Mouse (Mus musculus) forebrain, embryonic 13.5 days (tissue): ENCODE data around the gene Jade2. TPM values are rescaled to one million over a fixed set of nuclear protein-coding genes. Genes with fewer than 3 reads are reported as not detected.

Experiments
- ATAC-seq: fragments of 200-750 bp; cut with Nextera tagmentation; 2 replicates; pipeline ENCODE4 v1.8.0; 2017
- H3K27ac ChIP-seq: fragments of 300-500 bp; sonication (generic); 2 replicates; pipeline ENCODE4 v1.5.1; 2015; ENCODE audit warnings: inconsistent platforms, mild to moderate bottlenecking, moderate library complexity
- H3K27me3 ChIP-seq: fragments of 300-500 bp; sonication (generic); 2 replicates; pipeline ENCODE4 v1.6.1; 2015; ENCODE audit warnings: mild to moderate bottlenecking, inconsistent platforms
- H3K36me3 ChIP-seq: fragments of 300-500 bp; sonication (generic); 2 replicates; pipeline ENCODE4 v1.6.1; 2015; ENCODE audit warnings: mild to moderate bottlenecking, inconsistent platforms; ENCODE audit not compliant: poor library complexity, severe bottlenecking
- H3K4me1 ChIP-seq: fragments of 300-500 bp; sonication (generic); 2 replicates; pipeline ENCODE4 v1.6.1; 2015; ENCODE audit warnings: inconsistent platforms
- H3K4me2 ChIP-seq: fragments of 300-500 bp; sonication (generic); 2 replicates; pipeline ENCODE4 v1.6.1; 2015; ENCODE audit warnings: inconsistent platforms, mild to moderate bottlenecking, moderate library complexity
- H3K4me3 ChIP-seq: fragments of 300-500 bp; sonication (generic); 2 replicates; pipeline ENCODE4 v1.5.1; 2015; ENCODE audit warnings: mild to moderate bottlenecking, inconsistent platforms
- H3K9ac ChIP-seq: fragments of 300-500 bp; sonication (generic); 2 replicates; pipeline ENCODE4 v1.6.1; 2015; ENCODE audit warnings: mild to moderate bottlenecking, inconsistent platforms
- H3K9me3 ChIP-seq: fragments of 300-500 bp; sonication (generic); replicated peaks from 2 replicates; pipeline ENCODE4 v1.6.1; 2016; ENCODE audit warnings: inconsistent platforms
- WGBS: fragments of 180-500 bp; shearing (Covaris S2); methylation state at CpG from one replicate; pipeline ENCODE4 v1.1.7; 2015; 5-methylcytosine and 5-hydroxymethylcytosine counted together
- polyA plus RNA-seq: library from polyadenylated mRNA; unstranded; fragments of >200 nt; fragmentation: Nextera tagmentation; extraction: Ambion mirVana; gene quantifications from 2 replicates; pipeline ENCODE4 v1.2.1, GENCODE M21; 2015

Jade2 gene
- polyA plus RNA-seq: 0.27 and 0.37 TPM in 2 replicates

DNA sequence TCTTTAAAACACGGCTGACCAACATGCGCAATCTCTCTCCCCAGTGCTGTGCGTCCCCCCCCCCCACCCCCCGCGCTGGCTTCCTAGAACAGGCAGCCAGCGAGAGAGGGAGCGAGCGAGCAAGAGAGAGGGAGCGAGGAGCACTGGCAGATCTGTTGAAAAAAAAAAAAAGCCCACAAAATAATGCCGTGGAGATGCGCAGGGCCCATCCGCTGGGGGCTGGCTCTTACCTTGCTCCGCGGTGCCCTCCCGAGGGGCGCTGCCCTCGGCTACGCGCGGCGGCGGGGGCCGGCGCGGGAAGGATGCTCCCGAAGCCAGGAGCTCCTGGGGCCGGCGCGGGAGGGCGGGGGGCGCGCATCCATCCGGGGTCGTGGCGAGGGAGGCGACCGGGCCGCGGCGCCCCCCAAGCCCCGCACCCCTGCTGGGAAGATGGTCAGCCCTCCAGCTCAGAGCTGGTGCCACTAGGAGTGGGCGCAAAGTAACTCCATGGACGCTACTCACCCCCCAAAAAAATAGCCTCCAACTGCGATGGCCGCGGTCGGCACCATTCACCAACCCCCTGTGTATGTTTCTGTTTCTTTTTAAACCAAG lies at the start of gene Jade2:
Gene Jade2, minus strand, starts transcription at position 573 of the 591 bp plus-strand sequence.
- ATAC-seq: peak; percentile 14; the same call in 1 of the 2 replicates
- Histone ChIP-seq H3K36me3 (no peaks in the 10 kb centered on the region), H3K27me3 (peaks cover 25% of the 10 kb centered on the region), H3K4me3 (peak within 1 kb of the TSS; percentile 69), H3K4me1 (peaks cover 40% of the 10 kb centered on the region), H3K4me2 (peak within 1 kb of the TSS; percentile 100), H3K9ac (peak within 1 kb of the TSS; percentile 77), H3K9me3 (no peaks in the 10 kb centered on the region), H3K27ac (peak within 1 kb of the TSS; percentile 19; the same call in 1 of the 2 replicates)
- WGBS: 0% methylated on average over 19 of the region's 47 CpGs

DNA sequence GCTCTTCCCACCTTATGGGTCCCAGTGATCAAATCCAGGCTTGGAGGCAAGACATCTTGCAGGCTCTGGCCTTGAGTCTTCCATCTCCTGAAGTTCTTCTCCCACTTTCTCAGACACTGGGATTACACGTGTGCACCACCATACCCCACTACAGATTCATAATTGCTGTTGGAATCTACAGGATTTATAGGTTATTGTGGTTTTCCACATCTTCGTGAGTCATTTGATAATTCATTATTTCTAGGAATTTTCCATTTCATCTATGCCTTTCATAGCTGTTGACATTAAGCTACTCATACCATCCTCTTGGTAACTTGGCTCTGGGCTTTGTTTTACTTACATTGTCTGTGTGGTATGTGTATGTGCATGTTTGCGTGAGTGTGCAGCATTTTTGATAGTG lies 46.8 kb upstream of the Jade2 start:
- Histone ChIP-seq H3K4me1 (no peaks in the 10 kb centered on the region), H3K27me3 (peaks cover 2% of the 10 kb centered on the region; the same call in 1 of the 2 replicates), H3K4me2 (no peak overlapping the region), H3K36me3 (no peaks in the 10 kb centered on the region), H3K4me3 (no peak overlapping the region), H3K9ac (no peak overlapping the region), H3K27ac (no peak overlapping the region), H3K9me3 (no peaks in the 10 kb centered on the region)
- 89% methylated on average over 3 of the region's 3 CpGs for WGBS
- no peak for ATAC-seq

DNA sequence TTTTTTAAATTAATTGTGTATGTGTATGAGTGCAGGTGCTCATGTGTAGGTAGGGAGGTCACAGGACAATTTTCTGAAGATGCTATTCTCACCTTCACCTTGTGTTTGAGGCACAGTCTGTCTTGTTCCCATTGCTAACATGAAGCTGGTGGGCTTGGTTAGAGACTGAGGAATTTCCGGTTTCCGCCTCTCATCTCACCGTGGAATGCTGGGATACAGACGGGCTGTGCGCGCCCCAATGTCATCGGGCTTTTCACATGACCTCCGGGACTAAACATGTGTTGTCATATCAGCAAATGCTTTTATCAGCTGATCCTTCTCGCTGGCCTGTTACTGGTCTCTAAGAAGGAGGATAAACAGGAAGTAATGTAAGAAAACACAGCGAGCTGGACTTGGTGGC lies 42.2 kb upstream of the Jade2 start:
- Histone ChIP-seq H3K4me3 (no peak overlapping the region), H3K4me2 (no peak overlapping the region), H3K36me3 (no peaks in the 10 kb centered on the region), H3K9ac (no peak overlapping the region), H3K9me3 (no peaks in the 10 kb centered on the region), H3K27me3 (no peaks in the 10 kb centered on the region; the same call in 1 of the 2 replicates), H3K27ac (no peak overlapping the region), H3K4me1 (no peaks in the 10 kb centered on the region)
- ATAC-seq: no peak
- WGBS: 93% methylated on average over 10 of the region's 10 CpGs

DNA sequence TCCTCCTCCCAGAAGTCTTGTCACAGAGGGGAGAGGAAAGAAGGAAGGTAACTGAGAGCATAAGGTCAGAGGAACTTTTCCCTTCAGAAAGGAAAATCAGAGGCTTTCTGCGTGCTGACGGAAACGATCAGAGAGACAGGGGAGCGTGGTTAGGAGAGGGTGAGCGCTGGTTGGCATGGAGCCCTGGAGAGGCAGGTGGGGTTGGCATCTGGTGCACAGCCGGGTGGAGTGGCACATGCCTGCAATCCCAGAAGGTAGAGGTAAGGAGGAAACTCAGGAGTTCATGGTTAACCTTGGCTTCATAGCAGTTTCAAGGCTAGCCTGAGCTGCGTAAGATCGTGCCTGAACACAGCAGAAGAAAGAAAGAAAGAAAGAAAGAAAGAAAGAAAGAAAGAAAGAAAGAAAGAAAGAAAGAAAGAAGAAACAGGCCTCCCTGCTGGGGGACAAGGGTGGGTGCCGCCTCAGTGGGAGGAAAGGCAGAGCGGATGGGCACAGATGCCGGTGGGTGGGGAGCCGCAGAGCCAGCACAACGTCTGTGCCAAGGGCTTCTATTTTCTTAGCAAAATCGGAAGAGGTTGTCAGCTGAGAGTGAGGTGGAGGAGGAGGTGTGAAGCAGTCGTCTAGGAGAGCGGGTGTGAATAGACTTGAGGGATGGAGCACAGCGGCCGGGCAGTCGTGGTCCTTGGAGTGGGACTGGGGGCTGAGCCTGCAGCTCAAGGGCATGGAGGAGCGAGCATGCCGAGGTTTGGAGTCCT lies 41.0 kb upstream of the Jade2 start:
- H3K27me3 ChIP-seq: no peaks in the 10 kb centered on the region; the same call in 1 of the 2 replicates
- H3K9ac ChIP-seq: no peak overlapping the region
- no peaks in the 10 kb centered on the region for H3K4me1 ChIP-seq
- H3K4me2 ChIP-seq: no peak overlapping the region
- no peaks in the 10 kb centered on the region for H3K36me3 ChIP-seq
- no peak overlapping the region for H3K4me3 ChIP-seq
- H3K27ac ChIP-seq: no peak overlapping the region
- 67% methylated on average over 21 of the region's 21 CpGs for WGBS
- H3K9me3 ChIP-seq: no peaks in the 10 kb centered on the region
- ATAC-seq: no peak

DNA sequence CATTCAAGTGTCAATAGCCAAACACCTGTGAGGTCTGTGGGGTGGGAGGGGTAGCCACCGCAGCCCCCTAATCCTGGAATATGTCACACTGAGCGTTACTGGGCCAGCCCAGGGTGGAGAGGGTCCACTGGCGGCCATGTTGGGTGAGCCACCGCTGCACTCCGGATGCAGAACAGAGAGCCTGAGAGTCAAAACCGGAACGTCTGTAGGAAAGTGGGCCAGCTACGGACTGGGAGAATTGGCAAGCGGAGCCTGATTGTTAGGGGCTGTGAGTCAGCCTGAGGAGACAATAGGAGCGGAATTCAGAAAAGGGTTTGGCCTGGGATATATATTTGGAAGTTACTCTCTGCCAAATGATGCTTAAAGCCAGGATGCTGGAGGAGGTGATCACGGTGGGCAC lies 39.9 kb upstream of the Jade2 start:
- Histone ChIP-seq H3K27ac (no peak overlapping the region), H3K9me3 (no peaks in the 10 kb centered on the region), H3K27me3 (no peaks in the 10 kb centered on the region; the same call in 1 of the 2 replicates), H3K36me3 (no peaks in the 10 kb centered on the region), H3K9ac (no peak overlapping the region), H3K4me2 (no peak overlapping the region), H3K4me1 (0 out of 2 replicates have a peak, but pooled peaks cover 2% of the 10 kb centered on the region), H3K4me3 (no peak overlapping the region)
- WGBS: 87% methylated on average over 11 of the region's 11 CpGs
- no peak for ATAC-seq

DNA sequence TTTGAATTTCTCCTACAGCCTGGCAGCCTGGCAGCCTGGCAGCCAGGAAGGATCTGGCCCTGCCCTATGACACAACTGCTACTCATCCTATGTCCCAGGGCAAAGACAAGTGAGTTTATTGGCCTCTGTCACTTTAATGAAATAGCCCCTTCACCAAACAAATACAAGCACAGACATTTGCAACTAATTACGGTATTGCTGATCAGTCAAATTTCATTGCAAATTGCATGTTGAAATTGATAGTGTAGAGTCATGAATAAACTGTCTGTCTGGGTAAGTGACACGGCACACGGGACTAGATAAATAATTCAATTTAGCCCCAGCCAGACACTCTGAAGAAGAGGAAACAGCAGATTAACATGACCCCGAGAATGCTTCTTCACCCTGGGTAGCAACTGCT lies 38.6 kb upstream of the Jade2 start:
- WGBS: 46% methylated on average over 4 of the region's 4 CpGs
- Histone ChIP-seq H3K27me3 (no peaks in the 10 kb centered on the region; the same call in 1 of the 2 replicates), H3K4me3 (no peak overlapping the region), H3K9ac (no peak overlapping the region), H3K4me2 (no peak overlapping the region), H3K9me3 (no peaks in the 10 kb centered on the region), H3K4me1 (0 out of 2 replicates have a peak, but pooled peaks cover 2% of the 10 kb centered on the region), H3K27ac (no peak overlapping the region), H3K36me3 (no peaks in the 10 kb centered on the region)
- ATAC-seq: no peak

DNA sequence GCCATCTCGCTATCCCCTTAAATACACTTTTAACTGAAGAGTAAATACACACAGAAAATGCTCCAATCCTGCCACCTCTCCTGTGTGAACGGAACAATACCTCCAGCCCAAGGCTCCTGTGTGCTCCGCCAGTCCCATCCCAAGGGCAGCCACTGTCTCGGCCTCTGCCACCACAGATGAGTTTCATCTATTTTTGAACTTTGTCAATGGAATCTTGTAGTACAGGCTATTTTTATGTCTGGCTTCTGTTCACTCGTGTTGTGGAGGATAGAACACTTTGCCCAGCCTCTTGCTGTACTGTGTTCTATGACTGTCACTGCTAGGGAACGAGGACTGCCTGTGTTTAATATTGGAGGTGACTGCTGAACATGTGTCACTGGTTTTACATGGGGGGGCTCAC lies 28.2 kb upstream of the Jade2 start:
- Histone ChIP-seq H3K4me1 (peaks cover 9% of the 10 kb centered on the region), H3K9me3 (no peaks in the 10 kb centered on the region), H3K4me3 (no peak overlapping the region), H3K27me3 (no peaks in the 10 kb centered on the region; the same call in 1 of the 2 replicates), H3K4me2 (no peak overlapping the region), H3K9ac (no peak overlapping the region), H3K36me3 (no peaks in the 10 kb centered on the region), H3K27ac (no peak overlapping the region)
- ATAC-seq: no peak
- 86% methylated on average over 6 of the region's 6 CpGs for WGBS

DNA sequence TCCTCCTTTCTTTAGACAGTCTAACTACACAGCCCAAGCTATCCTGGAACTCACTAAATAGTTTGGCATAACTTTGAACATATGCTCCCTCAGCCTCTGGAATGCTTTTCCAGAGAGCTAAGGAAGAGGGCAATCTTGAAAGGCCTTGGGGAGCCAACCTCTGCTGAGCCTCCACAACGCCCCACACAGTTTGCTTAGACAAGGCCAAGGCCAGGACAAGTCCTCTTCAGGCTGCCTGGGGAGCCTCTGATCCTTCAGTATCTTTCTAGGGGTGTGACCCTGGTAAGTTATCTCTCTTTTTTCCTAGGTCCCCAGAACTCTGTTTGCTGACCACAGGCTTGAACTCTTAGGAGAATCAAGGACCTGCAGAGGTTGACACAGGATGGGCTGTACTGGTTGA lies 26.6 kb upstream of the Jade2 start:
- H3K27me3 ChIP-seq: no peaks in the 10 kb centered on the region; the same call in 1 of the 2 replicates
- no peak overlapping the region for H3K4me3 ChIP-seq
- peaks cover 9% of the 10 kb centered on the region for H3K4me1 ChIP-seq
- H3K36me3 ChIP-seq: no peaks in the 10 kb centered on the region
- ATAC-seq: no peak
- no peaks in the 10 kb centered on the region for H3K9me3 ChIP-seq
- WGBS: 50% methylated on average over 1 of the region's 1 CpGs
- H3K9ac ChIP-seq: no peak overlapping the region
- no peak overlapping the region for H3K27ac ChIP-seq
- H3K4me2 ChIP-seq: no peak overlapping the region

DNA sequence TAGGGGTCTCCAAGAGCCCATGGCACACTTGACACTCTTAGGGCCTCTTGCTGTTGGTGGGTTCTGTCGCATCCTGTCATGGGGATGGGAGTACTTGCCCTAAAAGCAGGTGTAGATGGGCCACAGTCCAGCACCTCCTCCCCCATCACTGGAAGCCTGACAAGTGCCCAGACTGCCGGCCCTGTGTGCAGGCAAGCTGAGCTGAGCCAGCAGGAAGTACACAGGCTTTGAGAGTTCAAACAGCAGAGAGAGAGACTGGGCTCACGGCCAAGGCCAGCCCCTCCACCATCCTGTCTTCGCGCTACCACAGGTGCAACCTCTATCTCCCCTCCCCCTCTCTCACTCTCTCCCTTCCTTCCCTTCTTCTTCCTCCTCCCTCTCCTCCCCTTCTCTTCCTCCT lies 26.2 kb upstream of the Jade2 start:
- no peak overlapping the region for H3K27ac ChIP-seq
- H3K36me3 ChIP-seq: no peaks in the 10 kb centered on the region
- H3K4me1 ChIP-seq: peaks cover 9% of the 10 kb centered on the region
- no peak overlapping the region for H3K9ac ChIP-seq
- 49% methylated on average over 5 of the region's 5 CpGs for WGBS
- H3K27me3 ChIP-seq: no peaks in the 10 kb centered on the region
- no peak overlapping the region for H3K4me2 ChIP-seq
- H3K4me3 ChIP-seq: no peak overlapping the region
- no peaks in the 10 kb centered on the region for H3K9me3 ChIP-seq
- ATAC-seq: no peak

DNA sequence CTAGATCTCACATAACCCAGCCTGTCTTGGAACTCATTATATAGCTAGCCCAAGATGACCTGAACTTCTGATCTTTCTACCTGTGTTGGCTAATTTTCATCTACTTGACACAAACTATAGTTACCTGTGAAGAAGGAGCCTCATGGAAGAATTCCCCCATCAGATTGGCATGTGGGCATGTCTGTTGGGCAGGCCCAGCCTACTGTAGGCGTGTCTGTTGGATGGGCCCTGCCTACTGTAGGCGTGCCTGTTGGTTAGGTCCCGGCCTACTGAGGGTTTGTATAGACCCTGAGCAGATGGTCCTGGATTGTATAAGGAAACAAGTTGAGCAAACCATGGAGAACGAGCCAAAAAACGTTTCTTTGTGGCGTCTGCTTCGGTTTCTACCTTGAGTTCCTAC lies 24.3 kb upstream of the Jade2 start:
- 83% methylated on average over 7 of the region's 7 CpGs for WGBS
- ATAC-seq: no peak
- no peaks in the 10 kb centered on the region for H3K9me3 ChIP-seq

DNA sequence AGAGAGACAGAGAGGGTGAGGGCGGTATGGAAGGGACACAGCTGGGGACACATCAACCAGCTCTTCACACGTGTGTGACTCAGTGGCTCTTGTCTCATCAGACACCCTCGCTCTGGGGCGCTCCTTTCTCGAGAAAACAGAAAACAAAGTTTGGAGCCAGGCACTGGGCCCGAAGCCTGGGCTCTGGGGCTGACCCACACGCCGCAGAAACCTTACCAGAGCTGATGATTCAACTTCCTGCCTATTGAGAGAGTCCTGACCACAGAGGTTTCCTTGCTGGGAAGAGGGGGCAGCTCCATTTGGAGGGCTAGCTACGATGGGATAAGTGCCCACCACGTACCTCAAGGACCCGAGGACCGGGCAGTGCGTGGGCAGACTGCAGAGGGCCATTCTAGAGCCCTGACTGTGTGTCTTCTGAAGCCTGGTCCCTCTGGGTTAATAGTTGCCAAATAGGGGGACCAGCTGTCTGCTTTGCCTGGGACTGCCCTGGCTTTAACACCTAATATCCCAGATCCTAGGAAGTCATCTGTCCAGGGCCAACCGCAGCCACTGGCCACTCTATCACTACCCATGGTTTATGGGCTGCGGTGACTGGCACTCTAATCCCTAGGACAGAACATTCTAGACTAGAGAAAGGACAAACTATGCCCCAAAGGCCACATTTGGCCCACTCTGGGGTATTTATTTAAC lies 23.7 kb upstream of the Jade2 start:
- Histone ChIP-seq H3K4me3 (no peak overlapping the region), H3K4me2 (no peak overlapping the region), H3K27me3 (no peaks in the 10 kb centered on the region), H3K36me3 (no peaks in the 10 kb centered on the region), H3K9me3 (no peaks in the 10 kb centered on the region), H3K4me1 (peaks cover 9% of the 10 kb centered on the region), H3K9ac (no peak overlapping the region), H3K27ac (no peak overlapping the region)
- no peak for ATAC-seq
- WGBS: 89% methylated on average over 15 of the region's 15 CpGs

More for the DNA sequence above, 24.3 kb upstream of the Jade2 start:
- Histone ChIP-seq H3K27ac (no peak overlapping the region), H3K4me2 (no peak overlapping the region), H3K4me3 (no peak overlapping the region), H3K4me1 (peaks cover 9% of the 10 kb centered on the region), H3K36me3 (no peaks in the 10 kb centered on the region), H3K27me3 (no peaks in the 10 kb centered on the region), H3K9ac (no peak overlapping the region)

DNA sequence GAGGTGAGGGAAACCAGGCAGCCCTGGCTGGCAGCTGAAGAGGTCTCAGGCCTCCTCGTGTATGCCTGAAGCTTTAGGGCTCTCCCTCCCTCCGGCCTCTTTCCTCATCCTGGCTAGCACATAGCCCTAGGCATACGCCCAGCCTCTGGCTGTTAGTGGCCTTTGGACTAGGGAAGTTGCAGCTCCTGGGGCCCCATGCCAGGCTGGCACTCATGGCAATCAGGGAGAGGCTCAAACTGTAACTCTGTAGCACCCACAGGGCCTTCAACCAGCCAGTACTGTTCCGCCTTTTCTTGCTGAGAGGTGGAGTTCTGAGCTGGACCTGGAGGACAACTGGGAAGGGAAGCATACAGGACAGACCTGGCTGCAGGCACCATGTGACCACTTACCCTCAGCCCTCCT lies 19.5 kb upstream of the Jade2 start:
- no peak for ATAC-seq
- Histone ChIP-seq H3K4me1 (no peaks in the 10 kb centered on the region), H3K4me3 (no peak overlapping the region), H3K9ac (no peak overlapping the region), H3K4me2 (no peak overlapping the region), H3K9me3 (no peaks in the 10 kb centered on the region), H3K27me3 (no peaks in the 10 kb centered on the region), H3K27ac (no peak overlapping the region), H3K36me3 (no peaks in the 10 kb centered on the region)
- WGBS: 87% methylated on average over 4 of the region's 4 CpGs
